Mouse (Mus musculus) testis, adult 2 months (tissue): ENCODE results near the gene Trpm1. TPM values are rescaled to one million over a fixed set of nuclear protein-coding genes. Genes with fewer than 3 reads are reported as not detected.
"Not testable (repeated sequence)": the region's sequence is repeated elsewhere in the genome, so short reads cannot be mapped to it uniquely, and the experiment has no call there.

Experiments
- H3K27ac ChIP-seq: fragments of 200-500 bp; 2 replicates; pipeline ENCODE4 v1.5.1; 2012; ENCODE audit warnings: low read depth, low read length; ENCODE audit not compliant: control insufficient read depth, insufficient read depth
- H3K27me3 ChIP-seq: fragments of 200-500 bp; 2 replicates; pipeline ENCODE4 v1.6.1; 2012; ENCODE audit warnings: mild to moderate bottlenecking, low read length, moderate library complexity; ENCODE audit not compliant: control insufficient read depth, insufficient read depth
- H3K36me3 ChIP-seq: fragments of 200-500 bp; 2 replicates; pipeline ENCODE4 v1.6.1; 2012; ENCODE audit warnings: mild to moderate bottlenecking, low read length; ENCODE audit not compliant: control insufficient read depth, insufficient read depth
- H3K4me1 ChIP-seq: fragments of 200-500 bp; 2 replicates; pipeline ENCODE4 v1.6.1; 2012; ENCODE audit warnings: low read length; ENCODE audit not compliant: control insufficient read depth, insufficient read depth
- H3K4me3 ChIP-seq: fragments of 200-500 bp; 2 replicates; pipeline ENCODE4 v1.5.1; 2012; ENCODE audit warnings: low read depth, mild to moderate bottlenecking, low read length, moderate library complexity, mixed read lengths; ENCODE audit not compliant: control insufficient read depth
- CTCF ChIP-seq: fragments of 200-500 bp; IDR thresholded peaks from 2 replicates; pipeline ENCODE4 v1.5.1; 2012; ENCODE audit warnings: low read depth, mild to moderate bottlenecking, inconsistent platforms, low read length, moderate library complexity; ENCODE audit not compliant: control insufficient read depth, insufficient read depth, insufficient replicate concordance
- POLR2A ChIP-seq: fragments of 200-500 bp; IDR thresholded peaks from 2 replicates; pipeline ENCODE4 v1.6.1; 2012; ENCODE audit warnings: low read depth, mild to moderate bottlenecking, inconsistent platforms, low read length, moderate library complexity; ENCODE audit not compliant: control insufficient read depth
- polyA plus RNA-seq: library from polyadenylated mRNA; depleted of rRNA; stranded (reverse); fragments of >200 nt; gene quantifications from 2 replicates; pipeline ENCODE4 v1.2.3, GENCODE M21; 2012; rRNA removed

Trpm1 gene
- 1.9 and 2.1 TPM in 2 replicates for polyA plus RNA-seq

DNA sequence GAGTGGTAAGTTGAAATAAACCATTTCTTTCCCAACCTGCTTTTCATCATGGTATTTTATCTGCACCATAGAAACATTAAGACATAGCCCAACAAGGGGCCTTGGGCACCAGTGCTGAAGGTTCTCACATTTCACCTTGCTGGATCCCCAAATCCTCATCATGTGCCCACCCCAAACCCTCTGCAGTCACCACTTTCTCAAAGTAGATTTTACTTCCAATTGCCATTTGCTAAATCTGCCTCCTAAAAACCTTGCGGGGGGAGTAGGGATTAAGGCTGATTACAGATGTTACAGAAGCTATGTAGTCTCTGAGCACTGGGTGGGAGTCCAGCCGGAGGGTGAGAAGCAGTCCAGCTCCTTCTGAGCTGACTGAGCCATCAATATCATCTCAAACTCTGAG lies at the start of gene Trpm1:
Gene Trpm1 (plus strand): TSS at position 301 of the 400 bp plus-strand sequence.
- no peak within 1 kb of the TSS for H3K27ac ChIP-seq
- no peaks in the 10 kb centered on the region; the same call in 1 of the 2 replicates for H3K4me1 ChIP-seq
- TF ChIP-seq POLR2A (no peak), CTCF (no peak)
- H3K4me3 ChIP-seq = no peak within 1 kb of the TSS
- no peaks in the 10 kb centered on the region for H3K36me3 ChIP-seq
- no peaks in the 10 kb centered on the region for H3K27me3 ChIP-seq

DNA sequence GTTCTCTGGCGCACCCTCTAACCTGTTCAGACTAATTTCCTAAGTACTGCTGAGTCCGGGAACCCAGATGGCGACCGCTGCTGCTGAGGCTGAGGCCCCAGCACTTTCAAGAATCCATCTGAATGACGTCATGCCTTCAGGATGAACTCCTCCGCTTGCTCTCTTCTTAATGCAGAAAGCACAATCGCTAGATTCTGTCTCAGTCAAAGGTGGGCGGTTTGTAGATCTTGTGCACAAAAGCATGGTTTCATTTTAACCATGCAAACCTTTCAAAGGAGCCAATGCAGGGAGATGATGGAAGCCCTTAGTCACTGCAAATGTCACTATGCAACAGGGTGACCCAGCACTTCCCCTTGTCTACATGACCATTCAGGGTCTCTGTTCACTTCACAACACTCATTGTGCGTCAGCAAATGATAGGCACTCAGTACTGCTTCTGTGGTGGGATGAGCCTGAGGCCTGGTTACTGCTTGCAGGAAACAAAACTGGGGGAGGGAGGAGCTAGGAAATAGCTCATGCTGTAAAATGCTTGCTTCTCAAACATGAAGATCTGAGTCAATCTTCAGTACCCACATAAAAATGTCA lies 31.4 kb upstream of the Trpm1 start:
- Histone ChIP-seq H3K27ac (no peak overlapping the region), H3K36me3 (no peaks in the 10 kb centered on the region), H3K27me3 (no peaks in the 10 kb centered on the region), H3K4me1 (no peaks in the 10 kb centered on the region), H3K4me3 (no peak overlapping the region)
- TF ChIP-seq CTCF = no peak
- no peak for TF ChIP-seq POLR2A

DNA sequence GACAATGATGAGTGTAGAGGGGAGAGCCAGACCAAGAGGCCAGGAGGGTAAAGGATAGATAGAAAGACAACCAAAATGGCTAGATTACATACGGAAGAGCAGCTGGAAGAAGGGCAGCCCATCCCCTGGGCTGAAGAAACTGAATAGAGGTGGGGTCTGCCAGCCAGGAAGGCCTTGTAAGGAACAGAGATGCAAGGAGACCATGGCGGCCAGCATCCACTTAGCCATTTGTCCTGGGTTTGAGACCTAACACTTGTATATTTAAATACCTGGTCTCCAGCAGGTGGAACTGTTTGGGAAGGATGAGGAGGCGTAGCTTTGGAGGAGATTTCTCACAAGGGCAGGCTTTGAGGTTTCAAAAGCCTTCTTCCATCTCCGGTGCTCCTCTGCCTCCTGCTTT lies 29.9 kb upstream of the Trpm1 start:
- no peaks in the 10 kb centered on the region for H3K4me1 ChIP-seq
- TF ChIP-seq CTCF (no peak), POLR2A (no peak)
- no peak overlapping the region for H3K4me3 ChIP-seq
- no peaks in the 10 kb centered on the region for H3K36me3 ChIP-seq
- H3K27me3 ChIP-seq = no peaks in the 10 kb centered on the region
- H3K27ac ChIP-seq = no peak overlapping the region

DNA sequence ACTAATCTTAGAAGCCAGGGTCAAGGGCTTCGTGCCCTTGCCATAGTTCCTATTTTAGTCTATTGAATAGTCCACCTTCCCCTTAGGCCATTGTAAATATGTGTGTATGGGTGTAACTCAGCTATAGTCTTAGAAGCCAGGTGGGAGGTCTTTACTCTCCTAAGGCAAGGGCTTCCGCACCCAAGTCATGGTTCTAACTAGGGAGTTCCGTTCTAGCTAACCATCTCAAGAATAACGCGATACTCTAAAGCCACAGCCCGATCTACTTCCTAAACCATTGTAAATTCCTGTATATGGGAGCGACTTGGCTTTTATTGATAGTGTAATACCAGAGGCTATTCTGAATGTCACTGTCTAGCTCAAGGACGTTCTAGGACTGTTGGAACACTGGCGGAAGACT lies 27.6 kb upstream of the Trpm1 start:
- H3K4me1 ChIP-seq = not testable (repeated sequence)

DNA sequence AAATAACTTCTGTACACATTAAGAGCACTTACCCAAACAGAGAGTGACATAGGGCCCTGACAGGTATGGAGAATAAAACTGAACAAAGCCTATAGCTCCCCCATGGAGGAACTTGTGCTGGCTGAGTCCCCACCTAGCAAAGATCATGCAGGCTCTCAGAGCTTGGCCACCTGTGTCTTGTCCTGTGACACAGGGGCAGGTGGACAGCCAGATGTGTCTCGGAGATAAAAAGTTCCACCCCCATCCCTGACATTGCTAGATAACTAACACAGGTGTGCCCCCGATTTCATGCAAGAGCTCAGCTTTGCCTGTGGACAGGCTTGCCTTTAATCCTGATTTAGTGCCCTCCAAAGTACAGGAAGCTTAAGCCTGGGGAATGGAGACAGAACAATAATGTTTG lies 13.8 kb upstream of the Trpm1 start:
- Histone ChIP-seq H3K4me1 (no peaks in the 10 kb centered on the region), H3K36me3 (no peaks in the 10 kb centered on the region), H3K27ac (no peak overlapping the region), H3K4me3 (no peak overlapping the region), H3K27me3 (no peaks in the 10 kb centered on the region)
- TF ChIP-seq CTCF (no peak), POLR2A (no peak)

More for the DNA sequence above, 27.6 kb upstream of the Trpm1 start:
- H3K27me3 ChIP-seq, H3K4me3 ChIP-seq, H3K27ac ChIP-seq, H3K36me3 ChIP-seq: not testable (repeated sequence)

DNA sequence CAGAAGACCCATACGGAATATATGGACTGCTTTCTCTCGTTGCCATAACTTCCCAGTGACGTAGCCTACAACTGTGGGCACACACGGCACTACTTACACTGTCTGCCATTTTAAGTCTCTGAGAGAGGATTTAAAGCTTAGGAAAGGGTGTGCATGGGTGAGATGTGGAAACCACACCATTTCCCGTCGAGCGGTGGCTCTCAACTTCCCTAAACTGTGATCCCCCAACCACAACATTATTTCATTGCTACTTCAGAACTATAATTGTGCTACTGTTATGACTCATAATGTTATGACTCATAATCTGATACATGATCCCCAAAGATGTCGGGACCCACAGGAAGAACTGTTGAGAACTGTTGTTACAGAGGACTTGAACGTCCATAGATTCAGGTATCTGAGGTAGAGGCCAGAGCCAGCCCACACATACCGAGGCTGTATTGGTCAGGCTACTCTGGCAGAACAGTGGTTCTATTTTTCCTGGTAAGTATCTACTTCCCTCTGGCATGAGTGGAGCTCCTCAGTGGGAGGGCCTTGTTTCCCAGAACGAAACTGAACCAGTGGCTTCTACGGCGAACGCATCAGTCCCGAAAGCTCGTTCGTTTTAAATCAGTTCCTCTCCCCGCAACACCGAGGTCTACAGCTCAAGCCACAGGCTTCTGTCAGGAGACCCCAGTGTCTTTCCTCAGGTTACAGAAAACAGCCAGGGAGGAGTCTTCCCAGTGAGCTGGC lies 12.2 kb upstream of the Trpm1 start:
- H3K4me3 ChIP-seq = peak overlapping the region; percentile 23
- no peak overlapping the region for H3K27ac ChIP-seq
- no peaks in the 10 kb centered on the region for H3K4me1 ChIP-seq
- H3K36me3 ChIP-seq = no peaks in the 10 kb centered on the region
- TF ChIP-seq CTCF (no peak), POLR2A (no peak)
- H3K27me3 ChIP-seq = no peaks in the 10 kb centered on the region

DNA sequence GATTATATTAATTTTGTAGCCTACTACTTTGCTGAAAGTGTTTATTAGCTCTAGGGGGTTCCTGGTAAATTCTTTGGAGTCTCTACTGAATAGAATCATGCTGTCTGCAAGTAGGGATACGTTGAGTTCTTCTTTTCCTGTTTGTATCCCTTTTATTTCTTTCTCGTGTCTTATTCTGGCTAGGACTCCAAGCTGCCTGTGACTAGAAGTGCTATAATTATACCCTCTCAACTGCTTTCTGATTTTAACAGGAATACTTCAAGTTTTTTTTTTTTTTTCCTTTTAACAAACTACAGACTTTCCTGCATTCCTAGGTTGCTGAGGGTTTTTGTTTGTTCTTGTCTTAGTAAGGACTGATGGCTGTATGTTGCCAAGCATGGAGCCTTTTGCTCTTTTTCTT lies 4.3 kb upstream of the Trpm1 start:
- TF ChIP-seq CTCF (no peak), POLR2A (no peak)
- Histone ChIP-seq H3K27me3 (no peaks in the 10 kb centered on the region), H3K4me3 (no peak overlapping the region), H3K4me1 (no peaks in the 10 kb centered on the region), H3K36me3 (no peaks in the 10 kb centered on the region), H3K27ac (no peak overlapping the region)
